Mouse (Mus musculus) hindbrain, embryonic 10.5 days (tissue): ENCODE data around the gene Gm42791. TPM values are rescaled to one million over a fixed set of nuclear protein-coding genes. Genes with fewer than 3 reads are reported as not detected.

ENCODE experiments used
- DNase-seq: peaks from one replicate; pipeline ENCODE4 v3.0.0-alpha.2; 2017; ENCODE audit warnings: low spot score
- H3K27ac ChIP-seq: fragments of 300-500 bp; sonication (generic); 2 replicates; pipeline ENCODE4 v1.5.1; 2016; ENCODE audit warnings: mild to moderate bottlenecking, moderate library complexity
- H3K27me3 ChIP-seq: fragments of 300-500 bp; sonication (generic); 2 replicates; pipeline ENCODE4 v1.6.1; 2016; ENCODE audit warnings: mild to moderate bottlenecking; ENCODE audit not compliant: poor library complexity, insufficient read depth, severe bottlenecking
- H3K36me3 ChIP-seq: fragments of 300-500 bp; sonication (generic); 2 replicates; pipeline ENCODE4 v1.6.1; 2016; ENCODE audit warnings: mild to moderate bottlenecking, moderate library complexity
- H3K4me1 ChIP-seq: fragments of 300-500 bp; sonication (generic); replicated peaks from 2 replicates; pipeline ENCODE4 v1.6.1; 2016; ENCODE audit warnings: mild to moderate bottlenecking
- H3K4me3 ChIP-seq: fragments of 300-500 bp; sonication (generic); 2 replicates; pipeline ENCODE4 v1.5.1; 2016; ENCODE audit warnings: mild to moderate bottlenecking, moderate library complexity
- H3K9me3 ChIP-seq: fragments of 300-500 bp; sonication (generic); 2 replicates; pipeline ENCODE4 v1.6.1; 2016; ENCODE audit warnings: mild to moderate bottlenecking, moderate library complexity
- WGBS: fragments of 180-500 bp; shearing (Covaris S2); methylation state at CpG from one replicate; pipeline ENCODE4 v1.1.7; 2016; 5-methylcytosine and 5-hydroxymethylcytosine counted together
- polyA plus RNA-seq: library from polyadenylated mRNA; unstranded; fragments of >200 nt; fragmentation: Nextera tagmentation; extraction: Ambion mirVana; gene quantifications from 2 replicates; pipeline ENCODE4 v1.2.1, GENCODE M21; 2016

Gene Gm42791
- 1.6 and 3.8 TPM in 2 replicates for polyA plus RNA-seq

- Histone ChIP-seq H3K4me3 (peak within 1 kb of the TSS; percentile 63), H3K27ac (peak within 1 kb of the TSS; percentile 95), H3K27me3 (no peaks in the 10 kb centered on the region), H3K9me3 (peaks cover 19% of the 10 kb centered on the region), H3K4me1 (peaks cover 29% of the 10 kb centered on the region), H3K36me3 (peaks cover 25% of the 10 kb centered on the region)
- peak; percentile 91 for DNase-seq
- WGBS: 2% methylated on average over 33 of the region's 33 CpGs
These were observed at the start of gene Gm42791 for GRCm38 (mm10) chr5:148994706-148995414. Gm42791 (minus strand) TSS chr5:148995147.

GRCm38 (mm10) chr5:149044067-149044466 is 49.1 kb upstream of the Gm42791 start:
- Histone ChIP-seq H3K27ac (no peak overlapping the region), H3K4me3 (no peak overlapping the region), H3K9me3 (peaks cover 7% of the 10 kb centered on the region; the same call in 1 of the 2 replicates), H3K4me1 (no peaks in the 10 kb centered on the region), H3K36me3 (peaks cover 43% of the 10 kb centered on the region), H3K27me3 (no peaks in the 10 kb centered on the region)
- no peak for DNase-seq
- WGBS: 84% methylated on average over 4 of the region's 4 CpGs

- H3K4me1 ChIP-seq: no peaks in the 10 kb centered on the region
- peaks cover 7% of the 10 kb centered on the region; the same call in 1 of the 2 replicates for H3K9me3 ChIP-seq
- no peak for DNase-seq
- H3K27me3 ChIP-seq: no peaks in the 10 kb centered on the region
- 87% methylated on average over 6 of the region's 6 CpGs for WGBS
- H3K36me3 ChIP-seq: peaks cover 39% of the 10 kb centered on the region
- H3K4me3 ChIP-seq: no peak overlapping the region
- no peak overlapping the region for H3K27ac ChIP-seq
These were observed 48.3 kb upstream of the Gm42791 start for GRCm38 (mm10) chr5:149043240-149043639.

GRCm38 (mm10) chr5:149039825-149040224 is 44.9 kb upstream of the Gm42791 start:
- peak; percentile 31 for DNase-seq
- Histone ChIP-seq H3K4me1 (no peaks in the 10 kb centered on the region), H3K4me3 (no peak overlapping the region), H3K27me3 (no peaks in the 10 kb centered on the region), H3K36me3 (peaks cover 17% of the 10 kb centered on the region), H3K27ac (no peak overlapping the region), H3K9me3 (peaks cover 16% of the 10 kb centered on the region)
- WGBS: 90% methylated on average over 5 of the region's 5 CpGs

GRCm38 (mm10) chr5:149037729-149038128 is 42.8 kb upstream of the Gm42791 start:
- Histone ChIP-seq H3K27me3 (no peaks in the 10 kb centered on the region), H3K27ac (no peak overlapping the region), H3K9me3 (peaks cover 16% of the 10 kb centered on the region), H3K36me3 (peaks cover 11% of the 10 kb centered on the region), H3K4me3 (no peak overlapping the region), H3K4me1 (no peaks in the 10 kb centered on the region)
- WGBS: 30% methylated on average over 10 of the region's 10 CpGs
- no peak for DNase-seq

GRCm38 (mm10) chr5:149036920-149037319 is 42.0 kb upstream of the Gm42791 start:
- Histone ChIP-seq H3K27ac (no peak overlapping the region), H3K27me3 (peaks cover 4% of the 10 kb centered on the region; the same call in 1 of the 2 replicates), H3K4me1 (no peaks in the 10 kb centered on the region), H3K36me3 (peaks cover 8% of the 10 kb centered on the region), H3K9me3 (peaks cover 16% of the 10 kb centered on the region), H3K4me3 (no peak overlapping the region)
- no peak for DNase-seq
- WGBS: 93% methylated on average over 3 of the region's 3 CpGs

GRCm38 (mm10) chr5:149032438-149032837 is 37.5 kb upstream of the Gm42791 start:
- Histone ChIP-seq H3K27ac (no peak overlapping the region), H3K4me3 (no peak overlapping the region), H3K36me3 (no peaks in the 10 kb centered on the region; the same call in 1 of the 2 replicates), H3K27me3 (peaks cover 6% of the 10 kb centered on the region; the same call in 1 of the 2 replicates), H3K4me1 (peaks cover 21% of the 10 kb centered on the region), H3K9me3 (peaks cover 8% of the 10 kb centered on the region; the same call in 1 of the 2 replicates)
- 98% methylated on average over 4 of the region's 4 CpGs for whole genome bisulfite sequencing
- no peak for DNase-seq

GRCm38 (mm10) chr5:149031199-149031750 is 36.3 kb upstream of the Gm42791 start:
- no peaks in the 10 kb centered on the region; the same call in 1 of the 2 replicates for H3K36me3 ChIP-seq
- WGBS: 6% methylated on average over 30 of the region's 30 CpGs

GRCm38 (mm10) chr5:149030103-149030502 is 35.2 kb upstream of the Gm42791 start:
- peaks cover 21% of the 10 kb centered on the region for H3K4me1 ChIP-seq
- H3K36me3 ChIP-seq: no peaks in the 10 kb centered on the region
- no peak overlapping the region for H3K4me3 ChIP-seq
- 66% methylated on average over 2 of the region's 2 CpGs for WGBS
- DNase-seq: no peak
- H3K27me3 ChIP-seq: peaks cover 6% of the 10 kb centered on the region; the same call in 1 of the 2 replicates
- H3K27ac ChIP-seq: peak overlapping the region; percentile 50; the same call in 1 of the 2 replicates
- H3K9me3 ChIP-seq: 0 out of 2 replicates have a peak, but pooled peaks cover 4% of the 10 kb centered on the region

More at GRCm38 (mm10) chr5:149031199-149031750, 36.3 kb upstream of the Gm42791 start:
- peak overlapping the region; percentile 91 for H3K27ac ChIP-seq
- peak overlapping the region; percentile 51 for H3K4me3 ChIP-seq
- peaks cover 21% of the 10 kb centered on the region for H3K4me1 ChIP-seq
- H3K9me3 ChIP-seq: peaks cover 4% of the 10 kb centered on the region; the same call in 1 of the 2 replicates
- DNase-seq: peak; percentile 70
- peaks cover 6% of the 10 kb centered on the region; the same call in 1 of the 2 replicates for H3K27me3 ChIP-seq

- H3K27me3 ChIP-seq: peaks cover 6% of the 10 kb centered on the region; the same call in 1 of the 2 replicates
- no peak overlapping the region for H3K4me3 ChIP-seq
- no peak for DNase-seq
- 71% methylated on average over 5 of the region's 5 CpGs for WGBS
- peaks cover 21% of the 10 kb centered on the region for H3K4me1 ChIP-seq
- no peak overlapping the region for H3K27ac ChIP-seq
- H3K36me3 ChIP-seq: no peaks in the 10 kb centered on the region
- 0 out of 2 replicates have a peak, but pooled peaks cover 4% of the 10 kb centered on the region for H3K9me3 ChIP-seq
These were observed 33.4 kb upstream of the Gm42791 start for GRCm38 (mm10) chr5:149028394-149028793.

GRCm38 (mm10) chr5:149027389-149027788 is 32.4 kb upstream of the Gm42791 start:
- 77% methylated on average over 8 of the region's 8 CpGs for WGBS
- Histone ChIP-seq H3K4me1 (peaks cover 21% of the 10 kb centered on the region), H3K27me3 (peaks cover 6% of the 10 kb centered on the region; the same call in 1 of the 2 replicates), H3K9me3 (0 out of 2 replicates have a peak, but pooled peaks cover 4% of the 10 kb centered on the region), H3K36me3 (no peaks in the 10 kb centered on the region), H3K27ac (no peak overlapping the region), H3K4me3 (no peak overlapping the region)
- no peak for DNase-seq

GRCm38 (mm10) chr5:149021120-149021519 is 26.2 kb upstream of the Gm42791 start:
- no peaks in the 10 kb centered on the region for H3K9me3 ChIP-seq
- H3K4me1 ChIP-seq: 0 out of 2 replicates have a peak, but pooled peaks cover 12% of the 10 kb centered on the region
- DNase-seq: no peak
- H3K36me3 ChIP-seq: no peaks in the 10 kb centered on the region
- H3K27ac ChIP-seq: no peak overlapping the region
- peaks cover 10% of the 10 kb centered on the region for H3K27me3 ChIP-seq
- 65% methylated on average over 7 of the region's 7 CpGs for WGBS
- no peak overlapping the region for H3K4me3 ChIP-seq

- no peak for DNase-seq
- Histone ChIP-seq H3K36me3 (no peaks in the 10 kb centered on the region), H3K4me3 (0 out of 2 replicates have a peak overlapping the region, but pooled peaks have one; percentile 1), H3K27me3 (peaks cover 12% of the 10 kb centered on the region), H3K9me3 (no peaks in the 10 kb centered on the region), H3K4me1 (peaks cover 16% of the 10 kb centered on the region; the same call in 1 of the 2 replicates), H3K27ac (no peak overlapping the region)
- WGBS: 69% methylated on average over 16 of the region's 16 CpGs
These were observed 25.7 kb upstream of the Gm42791 start for GRCm38 (mm10) chr5:149020681-149021062.
